Mouse (Mus musculus): ENCODE measurements around the gene Chrnb2. TPM values are rescaled to one million over a fixed set of nuclear protein-coding genes. Genes with fewer than 3 reads are reported as not detected.

The Chrnb2 gene
- 0.42 TPM for polyA plus RNA-seq (2012; fragmentation: generic; extraction: Trizol)

DNA sequence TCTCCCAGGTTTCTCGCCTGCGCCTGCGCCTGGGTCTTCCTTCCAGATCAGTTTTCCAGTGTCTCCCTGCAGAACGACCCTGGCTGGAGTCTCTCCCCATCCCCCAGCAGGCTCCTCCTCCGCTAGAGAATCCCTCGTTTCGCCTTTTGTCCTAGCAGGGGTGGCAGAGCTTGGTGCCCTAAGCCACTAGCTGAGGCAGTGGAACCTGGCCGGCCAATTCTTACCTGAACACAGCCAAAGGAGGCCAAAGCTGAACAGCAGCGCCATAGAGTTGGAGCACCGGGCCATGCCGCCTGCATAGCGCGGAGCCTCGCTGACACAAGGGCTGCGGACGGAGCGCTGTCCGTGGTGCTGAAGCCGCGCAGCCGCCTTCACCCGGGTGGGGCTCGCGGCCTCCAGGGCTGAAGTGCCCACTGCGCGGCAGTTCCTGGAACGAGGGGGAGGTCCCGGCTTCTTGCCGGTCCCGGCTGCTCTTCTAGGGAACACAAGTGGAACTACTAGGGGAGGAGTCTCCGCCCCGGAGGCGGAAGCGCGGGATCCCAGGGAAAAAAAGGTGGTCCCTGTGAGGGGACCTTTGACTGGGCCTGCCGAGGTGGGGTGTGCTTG, at the start of gene Chrnb2:
Chrnb2 (minus strand) TSS at position 514 of the 606 bp plus-strand sequence.
- TF ChIP-seq REST (IDR thresholded peaks at IDR 0.05; ENCODE audit: insufficient read depth, insufficient read length) (peak; percentile 96), USF1 (IDR thresholded peaks at IDR 0.05; ENCODE audit: low read depth) (no peak), CEBPB (IDR thresholded peaks at IDR 0.05; ENCODE audit: insufficient read depth, poor library complexity, severe bottlenecking) (no peak), MYOG (IDR thresholded peaks at IDR 0.05; ENCODE audit: control insufficient read depth in 1 of 3, insufficient read depth in 1 of 3, insufficient read length in 2 of 3, low read depth in 2 of 3) (peak in 1 of 3 experiments; percentile 4), POLR2A (IDR thresholded peaks at IDR 0.05; ENCODE audit: insufficient read length, low read depth) (no peak), MYOD1 (IDR thresholded peaks at IDR 0.05; ENCODE audit: control insufficient read depth in 1 of 3, insufficient read length in 2 of 3, low read depth in 2 of 3) (peak in 1 of 3 experiments; percentile 2)
- Histone ChIP-seq H3K36me3 (ENCODE audit: control insufficient read depth, insufficient read depth) (no peaks in the 10 kb centered on the region), H3K4me2 (ENCODE audit: low read depth) (no peak within 1 kb of the TSS), H3ac (ENCODE audit: control insufficient read depth, insufficient read length) (no peak within 1 kb of the TSS), H3K27me3 (ENCODE audit: control insufficient read depth, insufficient read depth, insufficient read length) (peaks cover 32% of the 10 kb centered on the region), H3K4me3 (no peak within 1 kb of the TSS), H3K79me2 (ENCODE audit: control insufficient read depth, insufficient read depth) (no peaks in the 10 kb centered on the region)

DNA sequence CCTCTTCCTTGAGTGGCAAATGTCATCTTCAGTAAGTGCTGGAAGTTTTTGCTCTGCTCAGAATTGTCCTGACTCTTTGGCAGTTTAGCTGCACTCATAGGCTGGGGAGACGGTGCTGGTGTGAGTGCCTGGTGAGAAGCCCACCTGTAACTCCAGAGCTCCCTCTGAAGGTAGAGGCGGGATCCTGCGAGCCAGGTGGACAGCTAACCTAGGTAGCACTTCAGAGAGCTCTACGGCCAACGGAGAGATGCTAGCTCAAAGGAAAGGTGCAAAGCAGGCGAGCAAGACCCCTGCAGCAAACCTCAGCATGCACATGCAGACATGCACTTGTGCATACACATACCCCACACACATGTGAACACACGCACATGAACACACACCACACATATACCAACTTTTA, 49.6 kb upstream of the Chrnb2 start:
- peaks cover 59% of the 10 kb centered on the region for H3K27me3 ChIP-seq (ENCODE audit: control insufficient read depth, insufficient read depth, insufficient read length)

DNA sequence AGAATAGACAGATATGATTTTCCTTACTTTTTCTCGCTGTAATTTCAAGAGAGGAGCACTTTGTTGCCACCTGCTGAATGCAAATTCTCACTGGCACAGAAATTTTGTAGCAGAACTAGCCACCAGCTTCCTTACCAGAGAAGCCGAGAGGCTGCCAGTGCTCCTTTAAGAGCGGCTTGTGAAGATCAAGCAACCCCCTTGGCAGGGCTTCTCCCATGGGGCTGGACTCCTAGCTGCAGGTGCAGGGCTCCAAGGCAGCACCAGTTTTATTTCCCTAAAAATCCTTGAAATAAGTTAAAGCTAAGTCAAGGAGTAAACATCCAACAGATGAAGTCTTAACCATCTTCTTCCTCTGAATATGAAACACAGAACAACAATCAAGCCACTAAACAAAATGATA, 47.7 kb upstream of the Chrnb2 start:
- Histone ChIP-seq H3ac (ENCODE audit: control insufficient read depth, insufficient read length) (no peak overlapping the region), H3K27me3 (ENCODE audit: control insufficient read depth, insufficient read depth, insufficient read length) (peaks cover 46% of the 10 kb centered on the region)

More for the DNA sequence above, 49.6 kb upstream of the Chrnb2 start:
- TF ChIP-seq MAX (IDR thresholded peaks at IDR 0.05; ENCODE audit: low read depth): no peak
- no peak for TF ChIP-seq TCF12 (IDR thresholded peaks at IDR 0.05; ENCODE audit: insufficient read depth, poor library complexity, severe bottlenecking)
- no peaks in the 10 kb centered on the region for H3K36me3 ChIP-seq (ENCODE audit: control insufficient read depth, insufficient read depth)
- H3K4me2 ChIP-seq (ENCODE audit: low read depth): no peak overlapping the region
- H3K4me3 ChIP-seq: no peak overlapping the region
- H3K79me2 ChIP-seq (ENCODE audit: control insufficient read depth, insufficient read depth): no peaks in the 10 kb centered on the region
- no peak overlapping the region for H3ac ChIP-seq (ENCODE audit: control insufficient read depth, insufficient read length)

DNA sequence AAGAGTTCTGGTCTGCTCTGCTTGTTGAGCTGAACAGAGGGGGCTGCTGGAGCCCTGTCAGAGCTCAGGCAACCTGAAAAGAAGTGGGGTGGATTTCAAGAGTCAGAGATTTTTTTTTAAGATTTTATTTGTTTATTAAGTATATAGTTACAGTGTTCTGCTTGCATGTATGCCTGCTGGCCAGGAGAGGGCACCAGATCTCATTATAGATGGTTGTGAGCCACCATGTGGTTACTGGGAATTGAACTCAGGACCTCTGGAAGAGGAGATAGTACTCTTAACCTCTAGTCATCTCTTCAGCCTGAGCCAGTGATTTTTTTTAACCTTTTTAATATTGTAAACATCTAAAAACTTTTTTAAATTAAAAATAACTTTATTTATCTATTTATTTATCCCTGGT, 46.4 kb upstream of the Chrnb2 start:
- no peak overlapping the region for H3ac ChIP-seq (ENCODE audit: control insufficient read depth, insufficient read length)
- no peaks in the 10 kb centered on the region for H3K36me3 ChIP-seq (ENCODE audit: control insufficient read depth, insufficient read depth)
- H3K27me3 ChIP-seq (ENCODE audit: control insufficient read depth, insufficient read depth, insufficient read length): peaks cover 34% of the 10 kb centered on the region
- H3K4me2 ChIP-seq (ENCODE audit: low read depth): no peak overlapping the region
- H3K4me3 ChIP-seq: no peak overlapping the region
- TF ChIP-seq POLR2AphosphoS2 (IDR thresholded peaks at IDR 0.05; ENCODE audit: insufficient read length, low read depth): no peak
- TF ChIP-seq REST (IDR thresholded peaks at IDR 0.05; ENCODE audit: insufficient read depth, insufficient read length): no peak
- H3K79me2 ChIP-seq (ENCODE audit: control insufficient read depth, insufficient read depth): no peaks in the 10 kb centered on the region

More for the DNA sequence above, 47.7 kb upstream of the Chrnb2 start:
- Histone ChIP-seq H3K79me2 (ENCODE audit: control insufficient read depth, insufficient read depth) (no peaks in the 10 kb centered on the region), H3K4me3 (no peak overlapping the region), H3K36me3 (ENCODE audit: control insufficient read depth, insufficient read depth) (no peaks in the 10 kb centered on the region), H3K4me2 (ENCODE audit: low read depth) (no peak overlapping the region)
- TF ChIP-seq SRF (IDR thresholded peaks at IDR 0.05; ENCODE audit: control insufficient read depth, insufficient read length, low read depth) (no peak), MYOG (IDR thresholded peaks at IDR 0.05; ENCODE audit: control insufficient read depth in 1 of 3, insufficient read depth in 1 of 3, insufficient read length in 2 of 3, low read depth in 2 of 3) (no peak), POLR2AphosphoS2 (IDR thresholded peaks at IDR 0.05; ENCODE audit: insufficient read length, low read depth) (no peak), TCF12 (IDR thresholded peaks at IDR 0.05; ENCODE audit: insufficient read depth, poor library complexity, severe bottlenecking) (no peak), MAX (IDR thresholded peaks at IDR 0.05; ENCODE audit: low read depth) (no peak), MYOD1 (IDR thresholded peaks at IDR 0.05; ENCODE audit: control insufficient read depth in 1 of 3, insufficient read length in 2 of 3, low read depth in 2 of 3) (no peak), E2F4 (IDR thresholded peaks at IDR 0.05; ENCODE audit: insufficient read depth) (no peak), USF1 (IDR thresholded peaks at IDR 0.05; ENCODE audit: low read depth) (no peak), TCF3 (IDR thresholded peaks at IDR 0.05; ENCODE audit: insufficient read length, low read depth) (no peak)

DNA sequence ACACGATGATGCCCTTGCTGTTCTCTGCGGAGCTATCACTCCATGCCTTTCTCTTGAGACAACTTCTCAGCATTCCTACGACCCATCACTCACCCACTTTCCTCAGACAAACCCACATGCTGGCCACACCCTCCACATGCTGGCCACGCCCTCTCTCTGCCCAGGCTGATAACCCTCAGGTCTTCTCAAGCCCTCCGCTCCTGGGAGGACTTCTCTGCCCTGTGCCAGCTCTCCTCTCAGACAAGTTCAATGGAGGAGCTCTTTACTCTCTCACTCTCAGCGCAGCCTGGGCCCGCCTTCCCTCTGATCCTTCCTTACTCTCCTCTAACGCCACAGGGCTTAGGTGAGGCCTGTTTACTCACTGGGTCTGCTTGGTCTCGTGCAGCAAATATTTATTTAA, 44.2 kb upstream of the Chrnb2 start:
- Histone ChIP-seq H3K4me3 (no peak overlapping the region), H3K36me3 (ENCODE audit: control insufficient read depth, insufficient read depth) (no peaks in the 10 kb centered on the region), H3K79me2 (ENCODE audit: control insufficient read depth, insufficient read depth) (no peaks in the 10 kb centered on the region), H3K4me2 (ENCODE audit: low read depth) (no peak overlapping the region), H3ac (ENCODE audit: control insufficient read depth, insufficient read length) (no peak overlapping the region), H3K27me3 (ENCODE audit: control insufficient read depth, insufficient read depth, insufficient read length) (peaks cover 19% of the 10 kb centered on the region)
- TF ChIP-seq TCF12 (IDR thresholded peaks at IDR 0.05; ENCODE audit: insufficient read depth, poor library complexity, severe bottlenecking) (no peak), POLR2A (IDR thresholded peaks at IDR 0.05; ENCODE audit: insufficient read length, low read depth) (no peak), REST (IDR thresholded peaks at IDR 0.05; ENCODE audit: insufficient read depth, insufficient read length) (no peak), POLR2AphosphoS2 (IDR thresholded peaks at IDR 0.05; ENCODE audit: insufficient read length, low read depth) (no peak), USF1 (IDR thresholded peaks at IDR 0.05; ENCODE audit: low read depth) (no peak), SRF (IDR thresholded peaks at IDR 0.05; ENCODE audit: control insufficient read depth, insufficient read length, low read depth) (no peak), MYOD1 (IDR thresholded peaks at IDR 0.05; ENCODE audit: control insufficient read depth in 1 of 3, insufficient read length in 2 of 3, low read depth in 2 of 3) (no peak), MYOG (IDR thresholded peaks at IDR 0.05; ENCODE audit: control insufficient read depth in 1 of 3, insufficient read depth in 1 of 3, insufficient read length in 2 of 3, low read depth in 2 of 3) (no peak), TCF3 (IDR thresholded peaks at IDR 0.05; ENCODE audit: insufficient read length, low read depth) (no peak), E2F4 (IDR thresholded peaks at IDR 0.05; ENCODE audit: insufficient read depth) (no peak), CEBPB (IDR thresholded peaks at IDR 0.05; ENCODE audit: insufficient read depth, poor library complexity, severe bottlenecking) (no peak), MAX (IDR thresholded peaks at IDR 0.05; ENCODE audit: low read depth) (no peak)
